Comparison of ENCODE assay signal across 18 mouse cellular contexts in the genomic region with DNA sequence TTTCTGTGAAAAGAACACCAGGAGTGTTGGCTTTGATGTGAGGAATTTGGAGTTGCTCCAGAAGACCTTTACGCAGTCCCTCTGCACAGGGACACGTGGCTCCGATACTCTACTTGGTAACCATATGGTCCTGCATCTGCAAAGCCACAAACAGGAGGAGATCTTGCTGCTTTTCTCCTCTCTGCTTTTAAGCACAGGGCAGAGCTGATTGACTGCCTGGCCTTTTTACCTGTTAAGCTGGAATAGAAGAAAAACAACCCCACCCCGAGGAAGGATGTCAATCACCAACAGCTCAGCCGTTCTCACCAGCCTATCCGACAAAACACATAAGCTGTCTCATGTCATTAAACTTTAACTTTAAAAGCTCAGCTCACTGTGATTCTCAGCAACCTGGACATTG.
DNase-seq lines count a peak whose midpoint lies in the region; ATAC-seq and TF ChIP-seq lines count a peak whose summit lies in the region.
"Had no signal": no experiment of that assay in that cellular context is flagged by ENCODE, and none has a peak within 500 bp of the region (broad histone marks: within the 10 kb centered on the region; RNA-seq: fewer than 3 reads in every experiment).

No protein-coding gene starts in this region.

- ATAC-seq in hindbrain, postnatal 0 days = no peak
- ATAC-seq in hindbrain, embryonic 12.5 days (ENCODE audit: low FRiP score) = no peak

- peak; percentile 68 for DNase-seq in hindbrain, postnatal 0 days (ENCODE audit: low spot score)
- DNase-seq in brain, adult 2 months (ENCODE audit: low read depth, low spot score) = peak; percentile 31
- DNase-seq in brain, embryonic 14.5 days (ENCODE audit: low read depth) = peak; percentile 88
- peak; percentile 22 for DNase-seq in kidney, postnatal 10 days
- no peak for DNase-seq in frontal cortex, postnatal 25 days (ENCODE audit: low spot score in 2 of 2)
- no peak for DNase-seq in adrenal gland, adult 18-20 months (ENCODE audit: low spot score in 2 of 2)
- DNase-seq: adrenal gland, postnatal 36 days; cerebellum, adult 11 months; gastrocnemius, adult 2 months; heart, postnatal 4 days; lung, postnatal 4 days; thymus, adult 18-20 months had no signal

- TF ChIP-seq CTCF in hindbrain, postnatal 0 days (IDR thresholded peaks at IDR 0.05; ENCODE audit: low read depth) = no peak
- no peak for TF ChIP-seq CTCF in brain, embryonic 14.5 days (IDR thresholded peaks at IDR 0.05; ENCODE audit: borderline replicate concordance, extremely low read depth, insufficient read depth, insufficient read length)

- 0 out of 2 replicates have a peak, but pooled peaks cover 10% of the 10 kb centered on the region for H3K4me1 ChIP-seq in hindbrain, postnatal 0 days (ENCODE audit: insufficient read depth, low read length)
- H3K4me1 ChIP-seq in hindbrain, embryonic 12.5 days = peaks cover 5% of the 10 kb centered on the region; the same call in 1 of the 2 replicates
- H3K4me1 ChIP-seq: neural tube, embryonic 12.5 days had no signal

- no peak overlapping the region for H3K9ac ChIP-seq in hindbrain, postnatal 0 days (replicated peaks; ENCODE audit: low read length)
- H3K9ac ChIP-seq in hindbrain, embryonic 12.5 days = no peak overlapping the region
- H3K9ac ChIP-seq: limb, embryonic 15.5 days; midbrain, embryonic 12.5 days; neural tube, embryonic 12.5 days had no signal

- WGBS in hindbrain, postnatal 0 days = 32% methylated on average over 6 of the region's 6 CpGs
- 39% methylated on average over 6 of the region's 6 CpGs for WGBS in hindbrain, embryonic 12.5 days

- H3K9me3 ChIP-seq in hindbrain, postnatal 0 days (ENCODE audit: low read length) = no peaks in the 10 kb centered on the region
- H3K9me3 ChIP-seq in hindbrain, embryonic 12.5 days (replicated peaks) = no peaks in the 10 kb centered on the region
- H3K9me3 ChIP-seq: limb, embryonic 15.5 days; midbrain, embryonic 12.5 days; neural tube, embryonic 12.5 days had no signal

- no peaks in the 10 kb centered on the region for H3K27me3 ChIP-seq in hindbrain, postnatal 0 days (ENCODE audit: insufficient read depth, low read length)
- H3K27me3 ChIP-seq in hindbrain, embryonic 12.5 days = no peaks in the 10 kb centered on the region
- H3K27me3 ChIP-seq: limb, embryonic 15.5 days; neural tube, embryonic 12.5 days had no signal

- H3K27ac ChIP-seq in hindbrain, postnatal 0 days = no peak overlapping the region
- no peak overlapping the region for H3K27ac ChIP-seq in hindbrain, embryonic 12.5 days
- H3K27ac ChIP-seq: gastrocnemius, adult 2 months; limb, embryonic 15.5 days; midbrain, embryonic 12.5 days; neural tube, embryonic 12.5 days had no signal

- no peaks in the 10 kb centered on the region for H3K36me3 ChIP-seq in hindbrain, postnatal 0 days (ENCODE audit: insufficient read depth, low read length)
- no peaks in the 10 kb centered on the region for H3K36me3 ChIP-seq in hindbrain, embryonic 12.5 days
- H3K36me3 ChIP-seq: limb, embryonic 15.5 days; midbrain, embryonic 12.5 days; neural tube, embryonic 12.5 days had no signal

- no peak overlapping the region for H3K4me3 ChIP-seq in hindbrain, postnatal 0 days (ENCODE audit: low read length)
- no peak overlapping the region for H3K4me3 ChIP-seq in hindbrain, embryonic 12.5 days
- H3K4me3 ChIP-seq: erythroblast, embryonic 14.5 days; gastrocnemius, adult 2 months; limb, embryonic 15.5 days; midbrain, embryonic 12.5 days; neural tube, embryonic 12.5 days had no signal

- TF ChIP-seq POLR2A in brain, embryonic 14.5 days (IDR thresholded peaks at IDR 0.05; ENCODE audit: borderline replicate concordance, extremely low read depth, insufficient read depth, insufficient read length, poor library complexity, severe bottlenecking) = no peak

- no peak overlapping the region for H3K4me2 ChIP-seq in hindbrain, postnatal 0 days (ENCODE audit: low read depth, low read length)
- H3K4me2 ChIP-seq in hindbrain, embryonic 12.5 days (replicated peaks) = no peak overlapping the region
- H3K4me2 ChIP-seq: heart, embryonic 11.5 days; limb, embryonic 15.5 days; midbrain, embryonic 12.5 days; neural tube, embryonic 12.5 days had no signal

Comparison
In these comparisons a context has a peak if more than half of its experiments do, and no peak if none do; other contexts are left out.
1. DNase-seq: peak in hindbrain, postnatal 0 days (single experiment), brain, adult 2 months (single experiment), brain, embryonic 14.5 days (single experiment) and kidney, postnatal 10 days (single experiment); none in frontal cortex, postnatal 25 days (0 of 2) and adrenal gland, adult 18-20 months (0 of 2).